Mouse (Mus musculus) brain, embryonic 14.5 days (tissue): ENCODE data around the gene Arhgef3.

Experiments
- CTCF ChIP-seq: fragments of 200-500 bp; IDR thresholded peaks from 2 replicates; pipeline ENCODE4 v1.5.1; 2012; ENCODE audit warnings: inconsistent platforms, mild to moderate bottlenecking, moderate library complexity, borderline replicate concordance; ENCODE audit not compliant: insufficient read depth, insufficient read length; ENCODE audit errors: extremely low read depth
- POLR2A ChIP-seq: fragments of 200-500 bp; IDR thresholded peaks from 2 replicates; pipeline ENCODE4 v1.6.1; 2012; ENCODE audit warnings: mild to moderate bottlenecking, inconsistent platforms, borderline replicate concordance; ENCODE audit not compliant: poor library complexity, insufficient read depth, insufficient read length, severe bottlenecking; ENCODE audit errors: extremely low read depth

DNA sequence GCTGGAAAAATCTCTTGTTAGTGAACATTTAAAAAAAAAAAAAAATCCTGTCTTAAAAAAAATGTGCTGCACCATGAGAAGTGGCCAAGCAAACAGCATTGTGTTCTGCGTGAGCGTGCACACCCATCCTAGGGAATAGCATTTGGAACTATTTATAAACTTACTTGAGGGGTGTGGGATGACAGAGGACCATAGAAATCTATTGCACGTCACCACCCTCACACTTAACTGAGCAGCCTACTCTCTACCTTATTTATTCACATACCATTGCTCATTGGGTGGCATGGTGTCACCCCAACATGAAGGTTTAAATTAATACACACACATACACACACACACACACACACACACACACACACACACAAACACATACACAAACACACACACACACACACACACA is 234.4 kb downstream of the Arhgef3 start:
- no peak for TF ChIP-seq CTCF
- no peak for TF ChIP-seq POLR2A
